Mouse (Mus musculus) retina, embryonic 14.5 days (tissue): Measurements from ENCODE around the gene Nfic.

ENCODE experiments used
- DNase-seq: peaks from one replicate; pipeline ENCODE4 v3.0.0-alpha.2; 2015; ENCODE audit warnings: low spot score

The Nfic gene

DNA sequence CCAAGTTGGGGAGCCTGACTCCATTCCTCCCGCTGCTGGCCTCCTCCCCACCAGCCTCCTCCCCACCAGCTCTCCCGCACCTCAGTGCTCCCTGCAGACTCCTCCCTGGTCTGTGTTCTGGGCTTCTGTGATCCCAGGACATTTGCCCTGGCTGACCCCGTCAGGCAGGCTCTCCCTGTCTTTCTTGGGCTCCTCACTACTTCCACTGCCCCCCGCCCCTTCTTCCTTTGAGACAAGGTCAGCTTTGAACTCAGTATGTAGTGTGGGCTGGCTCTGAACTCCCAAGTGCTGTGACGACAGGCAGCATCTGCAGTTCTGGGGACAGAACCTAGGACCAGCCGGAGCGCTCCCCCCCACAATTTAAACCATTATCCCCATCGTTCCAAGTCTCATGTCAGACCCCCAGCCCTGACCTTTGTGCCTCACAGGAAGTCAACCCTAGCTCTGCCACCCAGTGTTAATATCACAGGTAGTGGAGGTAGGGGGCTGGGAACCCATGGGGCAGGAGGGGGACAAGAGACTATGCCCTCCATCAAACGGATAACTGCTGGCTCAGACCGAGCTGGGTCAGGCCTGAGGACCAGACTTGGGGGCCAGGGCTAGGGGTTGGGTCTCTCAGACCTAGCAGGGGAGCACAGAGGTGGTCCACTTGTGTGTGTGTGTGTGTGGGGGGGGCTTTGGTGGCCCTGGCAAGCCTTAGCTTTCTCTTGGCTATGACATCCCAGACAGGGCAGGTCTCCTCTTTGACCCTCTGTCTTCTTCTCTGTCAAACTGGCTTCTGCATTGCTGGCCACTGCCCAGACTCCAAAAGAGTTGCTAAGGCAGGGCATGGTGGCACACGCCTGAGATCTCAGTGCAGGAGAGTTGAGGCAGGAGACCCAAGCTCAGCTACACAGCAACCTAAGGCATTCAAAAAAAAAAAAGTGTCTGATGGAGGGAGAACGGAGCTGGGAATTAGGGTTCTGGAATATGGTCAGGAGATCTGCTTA is 37.9 kb downstream of the Nfic start:
- DNase-seq, result no peak

GRCm38 (mm10) chr10:81416581-81417226 is 38.7 kb downstream of the Nfic start:
- peak; percentile 84 for DNase-seq

- no peak for DNase-seq
Measured at GRCm38 (mm10) chr10:81415549-81416310, 39.7 kb downstream of the Nfic start.

GRCm38 (mm10) chr10:81415146-81415545 is 40.3 kb downstream of the Nfic start:
- no peak for DNase-seq

DNA sequence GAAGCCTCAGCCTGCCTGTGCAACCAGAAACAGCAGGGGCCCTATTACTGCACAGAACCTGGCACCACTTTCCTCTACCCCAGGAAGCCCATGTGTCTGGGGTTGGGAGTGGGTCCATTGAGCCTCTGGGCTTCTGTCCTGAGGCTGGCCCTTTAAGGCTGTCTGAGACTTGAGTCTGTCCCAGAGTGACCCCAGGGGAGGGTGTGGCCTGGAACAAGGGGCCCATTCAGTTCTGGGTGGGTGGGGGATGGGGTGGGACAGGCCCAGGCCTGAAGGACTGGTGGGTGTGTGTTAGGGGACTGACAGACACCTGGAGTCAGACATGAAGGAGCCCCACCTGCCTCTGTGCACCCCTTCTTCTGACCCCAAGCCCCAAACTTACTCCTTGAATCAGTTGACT is 40.8 kb downstream of the Nfic start:
- no peak for DNase-seq

- DNase-seq, result peak; percentile 77
Measured at GRCm38 (mm10) chr10:81413310-81414261, 41.8 kb downstream of the Nfic start.

GRCm38 (mm10) chr10:81412586-81413309 is 42.7 kb downstream of the Nfic start:
- no peak for DNase-seq

GRCm38 (mm10) chr10:81411471-81412400 is 43.7 kb downstream of the Nfic start:
- no peak for DNase-seq

DNA sequence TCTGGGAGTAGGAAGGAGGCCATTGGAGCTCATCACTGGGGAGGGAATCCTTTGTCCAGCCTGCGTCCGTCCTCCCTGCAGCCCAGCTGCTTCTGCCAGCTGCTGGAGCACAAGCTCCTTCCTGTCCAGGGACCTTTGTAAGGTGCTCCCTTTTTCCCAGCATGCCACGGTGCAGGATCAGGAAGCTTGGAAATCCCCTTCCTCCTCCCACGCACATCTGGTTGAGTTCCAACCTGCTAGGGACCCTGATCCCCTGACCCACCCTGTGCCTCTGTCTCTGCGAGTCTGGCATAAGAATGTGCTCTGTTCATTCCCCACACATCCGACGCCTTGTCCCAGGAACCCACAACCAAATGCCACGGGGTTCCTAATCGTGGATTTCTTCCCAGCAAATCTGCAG is 44.5 kb downstream of the Nfic start:
- DNase-seq, result no peak

DNA sequence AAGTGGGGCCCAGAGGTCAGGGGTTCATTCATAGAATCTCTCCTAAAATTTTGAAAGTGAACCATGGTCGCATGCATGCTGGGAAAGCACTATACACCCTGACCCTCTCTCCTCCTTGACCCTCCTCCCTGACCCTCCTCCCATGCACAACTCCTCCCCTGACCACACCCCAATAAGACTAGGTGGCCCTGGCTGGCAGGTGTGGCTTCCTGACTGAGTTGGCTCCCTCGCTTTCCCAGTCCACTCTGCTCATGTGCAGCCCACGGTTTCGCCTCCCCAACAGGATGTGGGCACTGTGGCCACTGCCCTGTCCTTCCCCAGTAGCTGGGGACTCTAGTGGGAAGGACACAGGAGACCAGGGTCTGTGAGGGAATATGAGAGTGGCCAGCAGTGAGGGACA is 45.1 kb downstream of the Nfic start:
- no peak for DNase-seq

- DNase-seq, result no peak
Measured at GRCm38 (mm10) chr10:81409330-81409729, 46.1 kb downstream of the Nfic start.

GRCm38 (mm10) chr10:81408871-81409291 is 46.6 kb downstream of the Nfic start:
- peak; percentile 80 for DNase-seq

DNA sequence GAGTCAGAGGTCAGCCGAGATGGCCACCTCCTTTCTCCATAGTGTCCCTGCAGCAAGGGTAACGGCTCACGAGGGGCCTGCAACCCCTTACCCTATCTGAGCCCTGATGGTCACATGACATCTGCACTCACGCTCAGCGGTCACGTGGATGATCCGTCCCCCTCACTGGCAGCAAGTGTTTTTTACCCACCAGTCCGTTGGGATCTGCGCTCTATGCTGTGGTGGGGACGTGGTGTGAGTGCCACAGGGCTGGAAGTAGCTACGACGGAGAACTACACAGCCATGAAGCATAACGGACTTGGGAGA is 47.1 kb downstream of the Nfic start:
- no peak for DNase-seq

DNA sequence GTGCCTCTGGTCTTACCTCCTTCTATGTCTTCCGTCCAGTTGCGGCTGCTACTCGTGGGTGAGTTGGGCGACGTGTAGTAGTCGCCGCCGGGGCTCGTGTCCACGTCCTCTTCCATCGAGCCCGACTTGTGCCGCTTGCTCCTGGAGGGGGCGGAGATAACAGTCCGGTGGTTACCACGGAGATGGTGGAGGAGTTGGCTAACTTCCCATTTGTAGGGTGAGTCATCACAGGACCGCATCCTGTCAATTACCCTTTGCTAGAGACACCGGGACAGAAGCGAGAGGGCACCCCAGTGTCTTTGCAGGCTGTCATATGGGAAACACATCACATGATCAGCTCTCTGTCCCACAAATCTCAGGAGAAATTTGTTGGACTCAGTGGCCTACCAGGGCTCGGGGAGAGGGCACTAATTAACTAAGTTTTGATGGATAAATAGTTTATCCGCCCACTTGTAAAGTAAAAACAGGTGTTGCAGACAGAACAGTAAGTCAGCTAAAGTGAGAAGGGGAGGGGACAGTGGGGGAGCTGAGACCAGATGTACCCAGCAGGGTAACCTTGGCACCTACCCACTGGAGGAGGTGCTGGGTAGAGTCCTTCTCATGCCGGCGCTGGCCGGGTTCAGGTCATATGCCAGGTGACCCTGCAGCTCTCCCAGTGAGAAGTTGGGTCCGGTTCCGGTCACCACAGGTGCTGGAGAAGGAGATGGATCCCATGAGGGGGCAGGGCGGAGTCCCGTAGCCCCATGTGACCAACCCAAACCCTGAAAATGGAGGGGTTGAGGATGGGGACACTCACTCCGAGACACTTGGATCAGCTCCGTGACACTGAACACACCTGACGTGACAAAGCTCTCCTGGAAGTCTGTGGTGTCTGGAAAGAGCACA is 47.7 kb downstream of the Nfic start:
- peak; percentile 49 for DNase-seq

GRCm38 (mm10) chr10:81406504-81407440 is 48.7 kb downstream of the Nfic start:
- peak; percentile 39 for DNase-seq

DNA sequence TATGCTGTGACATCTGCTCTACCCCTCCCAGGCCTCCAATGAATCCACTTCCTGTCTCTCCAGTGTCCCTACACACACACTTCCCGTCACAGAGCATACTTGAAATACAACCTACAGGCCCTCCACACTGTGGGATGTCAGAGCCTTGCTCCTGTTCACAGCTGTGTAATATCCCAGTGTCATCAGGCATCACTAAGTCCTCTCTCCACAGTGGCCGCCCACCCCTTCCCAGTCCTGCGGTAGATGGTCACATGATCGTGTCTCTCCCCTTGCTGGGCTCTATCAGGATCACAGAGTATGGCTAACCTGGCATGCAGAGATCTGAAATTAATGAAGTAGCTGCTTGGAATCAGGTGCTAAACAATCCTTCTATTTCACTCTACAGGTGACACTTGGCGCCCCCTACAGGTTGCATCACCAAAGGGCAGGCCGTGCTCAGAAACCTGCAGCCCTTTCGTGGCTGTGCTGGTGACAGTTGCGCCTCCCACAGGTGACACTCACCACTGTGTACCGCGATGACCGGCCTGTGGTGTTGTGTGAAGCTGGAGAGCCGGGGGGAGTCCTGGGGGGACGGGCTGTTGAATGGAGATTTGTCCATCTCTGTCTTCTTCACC is 49.7 kb downstream of the Nfic start:
- peak; percentile 71 for DNase-seq

- DNase-seq, result no peak
Measured at GRCm38 (mm10) chr10:81404720-81405119, 50.7 kb downstream of the Nfic start.
